Mouse (Mus musculus) T-cell, adult 2 months (primary cell): ENCODE results near the gene Slc9a3r2.
"Not testable (repeated sequence)": the region's sequence is repeated elsewhere in the genome, so short reads cannot be mapped to it uniquely, and the experiment has no call there.

Experiments
- DNase-seq: peaks from one replicate; pipeline ENCODE4 v3.0.0; 2022; ENCODE audit warnings: low spot score

Slc9a3r2 gene

DNA sequence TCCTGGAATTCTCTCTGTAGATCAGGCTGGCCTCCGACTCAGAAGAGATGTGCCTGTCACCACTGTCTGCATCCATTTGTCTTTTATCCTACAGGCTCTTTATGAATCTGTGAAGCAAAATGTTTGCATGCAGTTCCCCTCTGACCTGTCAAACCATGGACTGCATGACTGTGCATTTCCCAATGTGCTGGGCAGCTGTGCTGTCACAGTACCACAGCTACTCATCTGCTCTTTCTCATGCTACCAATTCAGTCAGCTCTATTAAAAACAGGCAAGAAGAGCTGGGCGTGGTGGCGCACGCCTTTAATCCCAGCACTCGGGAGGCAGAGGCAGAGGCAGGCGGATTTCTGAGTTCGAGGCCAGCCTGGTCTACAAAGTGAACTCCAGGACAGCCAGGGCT is 16.9 kb upstream of the Slc9a3r2 start:
- DNase-seq = not testable (repeated sequence)

DNA sequence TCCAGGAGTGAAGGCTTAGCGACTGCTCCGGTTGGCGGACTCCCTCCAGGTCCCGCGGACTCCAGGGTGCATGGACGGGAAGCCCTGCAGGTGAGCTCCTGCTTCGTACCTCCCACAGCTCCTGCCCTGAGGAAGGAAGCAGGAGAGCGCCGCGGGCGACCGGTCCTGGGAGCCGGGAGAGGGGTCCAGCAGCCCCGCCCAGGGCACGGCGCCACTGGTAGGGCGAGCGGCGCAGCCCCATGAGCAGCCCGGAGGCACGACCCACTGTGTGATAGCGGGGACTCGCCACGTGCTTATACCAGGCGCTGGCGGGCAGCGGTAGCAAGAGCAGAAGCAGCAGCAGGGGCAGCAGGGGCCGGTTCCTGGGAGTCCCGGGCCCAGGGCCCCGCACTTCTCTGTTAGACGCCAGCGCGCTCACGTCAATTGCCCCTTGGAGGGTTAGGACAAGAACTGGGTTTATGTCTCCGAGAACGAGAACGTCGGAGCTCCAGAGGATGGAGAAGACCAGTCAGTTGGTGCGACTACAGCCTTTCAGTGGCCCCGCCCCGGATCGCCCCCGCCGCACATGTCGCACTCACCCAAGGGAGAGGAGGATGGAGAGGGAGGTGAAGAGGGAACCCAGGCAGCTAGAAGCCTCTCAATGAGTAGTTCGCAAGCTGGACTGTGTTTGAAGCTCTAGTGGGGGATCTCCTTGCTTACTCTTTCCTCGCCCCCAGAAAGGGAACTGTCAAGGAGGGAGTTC is 8.1 kb upstream of the Slc9a3r2 start, which contains the start of gene Npw:
TSS of gene Npw (minus strand) at position 441 of the 742 bp plus-strand sequence.
- peak; percentile 14 for DNase-seq

DNA sequence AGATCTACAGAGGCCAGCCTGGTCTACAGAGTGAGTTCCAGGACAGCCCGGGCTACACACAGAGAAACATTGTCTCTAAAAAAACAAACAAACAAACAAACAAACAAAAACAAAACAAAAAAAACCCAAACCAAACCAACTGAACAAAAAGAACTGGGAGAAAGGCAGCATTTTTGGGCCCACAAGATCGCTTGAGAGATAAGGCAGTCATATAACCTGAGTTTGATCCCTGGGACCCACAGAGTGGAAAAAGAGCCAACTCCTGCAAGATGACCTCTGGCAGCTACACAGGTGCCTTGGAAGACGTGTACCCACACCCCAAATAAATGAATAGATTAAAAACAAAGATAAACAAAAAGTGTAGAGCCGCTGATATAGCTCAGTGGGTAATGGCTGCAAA is 4.8 kb upstream of the Slc9a3r2 start:
- no peak for DNase-seq

DNA sequence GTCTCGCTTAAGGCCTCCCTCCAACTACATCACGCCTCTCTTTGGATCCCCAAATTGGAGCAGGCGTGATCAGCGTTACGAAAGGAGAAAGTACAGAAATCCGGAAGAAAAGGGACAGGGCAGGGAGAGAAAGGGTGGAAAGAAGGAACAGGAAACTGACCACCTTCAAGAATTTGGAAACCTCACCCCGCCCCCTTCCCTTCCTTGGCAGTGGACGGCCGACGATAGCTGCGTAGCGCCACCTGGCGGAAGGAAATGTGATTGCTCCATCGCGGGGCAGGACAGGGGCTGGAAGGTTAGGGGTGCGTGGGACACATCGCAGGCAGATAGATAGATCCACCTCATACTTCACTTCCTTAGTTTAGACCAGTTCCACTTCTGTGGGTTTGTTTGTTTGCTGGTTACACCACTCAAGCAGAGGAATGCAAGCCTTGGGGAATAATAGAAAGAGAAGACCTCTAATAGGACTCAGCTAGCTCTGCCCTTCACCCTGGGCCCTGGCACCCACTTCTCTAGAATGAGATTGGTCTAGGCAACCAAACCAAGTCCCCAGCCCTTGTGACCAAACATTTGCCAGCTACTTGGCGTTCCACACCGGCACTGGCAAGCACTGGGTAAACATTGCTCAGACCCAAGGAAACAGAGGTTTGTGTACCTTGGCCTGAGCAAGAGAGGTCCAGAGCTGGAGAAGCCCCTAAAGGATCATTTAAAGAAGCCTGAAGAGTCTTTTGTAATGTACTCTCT is 4.0 kb upstream of the Slc9a3r2 start:
- peak; percentile 62 for DNase-seq

GRCm38 (mm10) chr17:24651835-24652234 is 1.7 kb upstream of the Slc9a3r2 start:
- no peak for DNase-seq

- no peak for DNase-seq
These were observed 639 bp upstream of the Slc9a3r2 start for GRCm38 (mm10) chr17:24650766-24651165.

- DNase-seq = no peak
These were observed 502 bp downstream of the Slc9a3r2 start for GRCm38 (mm10) chr17:24649581-24650069.

DNA sequence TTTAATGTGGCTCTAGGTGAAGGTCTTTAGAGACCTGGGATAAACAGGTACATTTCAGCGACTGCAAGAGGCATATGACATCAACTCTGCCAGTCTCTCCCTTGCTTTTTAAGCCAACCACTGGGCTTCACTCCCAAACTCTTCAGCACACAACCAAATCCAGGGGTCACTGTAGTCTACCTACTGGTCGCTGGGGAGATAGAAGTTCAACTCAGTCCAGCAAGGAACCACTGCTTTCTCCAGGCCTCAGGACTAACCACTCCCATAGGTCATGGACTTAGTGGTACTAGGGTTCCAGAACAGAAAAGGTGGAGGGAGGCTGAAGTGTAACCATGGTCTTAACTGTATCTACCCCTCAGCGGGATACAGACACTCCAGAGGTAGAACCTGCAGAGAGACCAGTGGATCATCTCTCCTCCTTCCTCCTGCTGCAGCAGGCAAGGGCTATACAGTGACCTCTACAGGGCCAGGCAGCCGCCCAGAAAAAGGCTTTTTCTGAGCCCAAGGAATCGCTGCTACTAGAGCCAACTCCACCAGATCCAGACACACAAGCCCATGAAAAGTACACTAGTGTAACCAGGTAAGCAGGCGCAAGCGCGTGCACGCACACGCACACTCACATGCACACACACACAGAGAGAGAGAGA is 1.3 kb downstream of the Slc9a3r2 start:
- no peak for DNase-seq

DNA sequence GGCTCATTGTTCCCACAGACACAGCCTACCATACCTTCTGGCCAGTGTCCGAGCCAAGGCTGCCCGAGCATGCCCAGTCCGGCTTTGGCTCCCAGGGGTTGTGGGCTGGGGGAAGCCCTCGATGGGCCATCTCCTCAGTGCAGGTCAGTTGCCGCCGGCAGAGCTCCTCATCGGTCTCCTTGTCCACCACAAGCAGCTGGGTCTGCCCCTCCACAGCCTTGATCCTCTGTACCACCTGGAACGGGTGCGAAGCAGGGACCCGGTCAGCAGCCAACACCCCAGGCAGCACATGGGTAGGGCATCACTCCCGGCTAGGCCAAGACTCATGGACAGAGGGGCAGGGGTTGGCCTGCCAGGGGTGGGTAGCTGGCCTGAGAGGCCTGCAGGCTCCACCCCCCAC is 2.6 kb downstream of the Slc9a3r2 start:
- DNase-seq = no peak

DNA sequence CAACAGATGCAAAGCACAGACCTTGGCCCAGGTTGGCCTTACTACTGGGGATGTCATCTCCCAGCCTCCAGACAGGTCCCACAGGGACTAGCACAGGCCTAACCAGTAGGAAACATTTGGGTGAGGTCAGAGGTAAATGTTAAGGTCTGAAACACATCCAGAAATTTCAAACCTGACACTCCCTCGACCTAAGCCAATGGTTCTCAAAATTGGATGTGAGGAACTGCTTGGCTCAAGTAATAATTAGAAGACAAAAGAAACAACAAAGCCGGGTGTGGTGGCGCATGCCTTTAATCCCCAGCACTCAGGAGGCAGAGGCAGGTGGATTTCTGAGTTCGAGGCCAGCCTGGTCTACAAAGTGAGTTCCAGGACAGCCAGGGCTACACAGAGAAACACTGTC is 3.7 kb downstream of the Slc9a3r2 start:
- DNase-seq = no peak

- no peak for DNase-seq
These were observed 4.2 kb downstream of the Slc9a3r2 start for GRCm38 (mm10) chr17:24645916-24646315.

GRCm38 (mm10) chr17:24644875-24645721 is 5.0 kb downstream of the Slc9a3r2 start:
- DNase-seq = no peak

DNA sequence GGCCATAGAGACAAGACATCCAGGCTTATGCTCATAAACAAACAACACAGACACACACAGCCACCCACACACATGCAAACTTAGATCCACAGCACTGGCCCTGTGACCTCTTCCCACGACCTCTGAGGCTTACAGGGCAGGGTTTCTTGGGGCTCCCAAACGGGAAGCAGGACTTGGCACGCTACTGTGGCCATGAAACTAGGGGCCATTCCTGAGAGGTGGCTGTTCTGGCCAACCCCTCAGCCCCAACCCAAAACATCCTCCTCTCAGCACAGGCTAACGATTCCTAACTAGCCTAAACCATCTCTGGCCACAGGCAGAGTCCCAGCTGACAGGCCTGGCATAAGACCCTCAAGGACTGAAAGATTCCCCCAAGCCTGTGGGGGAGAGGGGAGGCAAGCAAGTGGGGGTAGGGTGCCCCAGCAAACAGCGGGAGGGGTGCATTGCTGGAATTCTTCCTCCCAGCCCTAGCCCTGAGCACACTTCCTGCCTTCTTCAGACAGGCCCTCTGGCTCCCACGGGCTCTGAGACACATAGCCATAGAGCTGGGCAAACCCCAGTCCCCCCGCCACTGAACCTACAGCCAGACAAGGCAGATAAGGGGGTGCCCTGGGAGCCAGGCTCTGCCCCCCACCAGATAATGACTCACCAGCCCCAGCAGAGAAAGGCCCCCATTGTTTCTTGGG is 6.0 kb downstream of the Slc9a3r2 start:
- no peak for DNase-seq

DNA sequence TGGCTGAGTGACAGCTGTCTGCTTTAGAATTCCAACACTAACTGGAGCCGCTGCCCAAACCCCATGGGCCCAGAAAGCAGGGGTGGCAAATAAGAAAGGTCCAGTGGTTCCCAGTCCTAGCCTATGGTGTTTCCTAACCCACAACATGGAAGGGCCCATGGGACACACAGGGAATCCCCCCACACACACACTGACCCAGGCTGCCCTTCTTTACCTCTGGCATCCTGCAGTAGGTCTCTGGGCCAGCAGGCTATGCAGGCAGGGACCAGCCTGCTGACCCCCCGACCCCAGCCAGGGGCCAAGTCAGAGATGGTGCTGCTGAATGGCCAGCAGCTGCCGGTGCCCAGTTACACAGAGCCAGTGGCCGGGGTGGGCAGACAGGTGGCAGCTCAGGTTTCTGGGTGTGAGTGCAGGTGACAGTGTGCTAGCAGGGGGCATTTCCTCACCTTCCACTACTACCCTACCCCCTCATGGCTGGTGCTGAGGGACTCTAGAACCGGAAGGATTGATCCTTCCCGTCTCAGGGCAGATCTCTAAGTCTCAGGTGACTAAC is 7.3 kb downstream of the Slc9a3r2 start:
- DNase-seq = no peak

GRCm38 (mm10) chr17:24641944-24642343 is 8.2 kb downstream of the Slc9a3r2 start:
- DNase-seq = no peak

- DNase-seq = no peak
These were observed 9.5 kb downstream of the Slc9a3r2 start for GRCm38 (mm10) chr17:24640581-24640980.

DNA sequence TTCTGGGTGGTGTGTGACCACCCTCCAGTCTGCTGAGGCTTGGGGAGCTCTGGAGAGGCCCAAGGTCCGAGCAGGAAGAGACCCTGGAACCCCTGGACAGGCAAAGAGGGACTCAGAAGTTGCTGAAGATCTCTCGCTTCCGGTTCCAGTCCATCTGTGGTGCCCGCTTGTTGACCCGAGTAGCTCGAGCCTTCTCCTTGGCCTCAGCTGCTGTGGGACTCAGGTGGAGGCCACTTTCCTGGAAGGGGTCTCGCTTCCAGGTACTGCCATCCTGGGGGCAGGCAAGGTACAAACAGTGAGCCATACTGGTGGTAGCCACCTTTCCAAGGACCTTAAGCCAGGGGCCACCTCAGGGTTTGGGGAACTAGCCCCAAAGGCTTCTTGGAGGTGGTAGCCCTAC is 10.0 kb downstream of the Slc9a3r2 start:
- DNase-seq = no peak

- DNase-seq = no peak
These were observed 10.5 kb downstream of the Slc9a3r2 start for GRCm38 (mm10) chr17:24639571-24639988.

- DNase-seq = no peak
These were observed 11.3 kb downstream of the Slc9a3r2 start for GRCm38 (mm10) chr17:24638840-24639239.

- DNase-seq = no peak
These were observed 11.9 kb downstream of the Slc9a3r2 start for GRCm38 (mm10) chr17:24638214-24638613.
